Mouse (Mus musculus) adrenal gland, adult (tissue): ENCODE data around the gene Tmbim7.
"Not testable (repeated sequence)": the region's sequence is repeated elsewhere in the genome, so short reads cannot be mapped to it uniquely, and the experiment has no call there.

Experiments
- DNase-seq, 2 experiments: peaks; one replicate each; pipeline ENCODE4 v3.0.0; 2022 to 2023; ENCODE audit warnings: low spot score in 1 of 2; ENCODE audit not compliant: inconsistent age in 2 of 2

The Tmbim7 gene

GRCm38 (mm10) chr5:3650881-3651280 is at the start of gene Tmbim7:
TSS of gene Tmbim7 (plus strand) at chr5:3651181.
- DNase-seq: no peak

- peak in 1 of 2 experiments; percentile 70 for DNase-seq
Measured at GRCm38 (mm10) chr5:3607114-3607513, 43.9 kb upstream of the Tmbim7 start.

GRCm38 (mm10) chr5:3609241-3609640 is 41.7 kb upstream of the Tmbim7 start:
- DNase-seq: peak; percentile 30 to 72

GRCm38 (mm10) chr5:3611835-3612234 is 39.1 kb upstream of the Tmbim7 start:
- not testable (repeated sequence) for DNase-seq

- no peak for DNase-seq
Measured at GRCm38 (mm10) chr5:3620486-3620885, 30.5 kb upstream of the Tmbim7 start.

- DNase-seq: no peak
Measured at GRCm38 (mm10) chr5:3630055-3630454, 20.9 kb upstream of the Tmbim7 start.

- DNase-seq: no peak
Measured at GRCm38 (mm10) chr5:3631512-3632271, 19.3 kb upstream of the Tmbim7 start.

- DNase-seq: no peak
Measured at GRCm38 (mm10) chr5:3632285-3632684, 18.7 kb upstream of the Tmbim7 start.

GRCm38 (mm10) chr5:3633315-3633714 is 17.7 kb upstream of the Tmbim7 start:
- DNase-seq: no peak

- DNase-seq: no peak
Measured at GRCm38 (mm10) chr5:3633951-3634350, 17.0 kb upstream of the Tmbim7 start.

- DNase-seq: no peak
Measured at GRCm38 (mm10) chr5:3635286-3635685, 15.7 kb upstream of the Tmbim7 start.

GRCm38 (mm10) chr5:3644621-3645020 is 6.4 kb upstream of the Tmbim7 start:
- peak in 1 of 2 experiments; percentile 66 for DNase-seq

GRCm38 (mm10) chr5:3645326-3645725 is 5.7 kb upstream of the Tmbim7 start:
- DNase-seq: peak in 1 of 2 experiments; percentile 39

- DNase-seq: no peak
Measured at GRCm38 (mm10) chr5:3646539-3646938, 4.4 kb upstream of the Tmbim7 start.

- DNase-seq: peak; percentile 63 to 88
Measured at GRCm38 (mm10) chr5:3646991-3647707, 3.8 kb upstream of the Tmbim7 start.

- peak; percentile 92 to 96 for DNase-seq
Measured at GRCm38 (mm10) chr5:3647708-3648121, 3.3 kb upstream of the Tmbim7 start.

GRCm38 (mm10) chr5:3648206-3648848 is 2.7 kb upstream of the Tmbim7 start:
- peak in 1 of 2 experiments; percentile 40 for DNase-seq

- DNase-seq: no peak
Measured at GRCm38 (mm10) chr5:3648849-3649210, 2.2 kb upstream of the Tmbim7 start.

GRCm38 (mm10) chr5:3651621-3652020 is 640 bp downstream of the Tmbim7 start:
- DNase-seq: no peak

- not testable (repeated sequence) for DNase-seq
Measured at GRCm38 (mm10) chr5:3652903-3653575, 2.1 kb downstream of the Tmbim7 start.

GRCm38 (mm10) chr5:3653801-3654200 is 2.8 kb downstream of the Tmbim7 start:
- no peak for DNase-seq
